Mouse (Mus musculus): ENCODE data around the gene Wdr59. TPM values are rescaled to one million over a fixed set of nuclear protein-coding genes. Genes with fewer than 3 reads are reported as not detected.
A peak's percentile ranks its signal among the peaks of the same experiment; 100 is the strongest.

The Wdr59 gene
- total RNA-seq (2021), result 10 to 100 TPM; 23.9 to 25.5 TPM

GRCm38 (mm10) chr8:111521713-111522429 is at the start of gene Wdr59:
TSS of gene Wdr59 (minus strand) at chr8:111522092.
- intact Hi-C loops (cut with DNase I), result no loop called here

GRCm38 (mm10) chr8:111571661-111572060 is 49.8 kb upstream of the Wdr59 start:
- intact Hi-C loops (cut with DNase I), result no loop called here
- DNase-seq, result no peak

More at GRCm38 (mm10) chr8:111521713-111522429, at the start of gene Wdr59:
- peak; percentile 98 for DNase-seq

- no peak for DNase-seq
- intact Hi-C loops (cut with DNase I), result no loop called here
Measured at GRCm38 (mm10) chr8:111570432-111570831, 48.5 kb upstream of the Wdr59 start.

GRCm38 (mm10) chr8:111569926-111570325 is 48.0 kb upstream of the Wdr59 start:
- DNase-seq, result no peak
- intact Hi-C loops (cut with DNase I), result no loop called here

- no peak for DNase-seq
- intact Hi-C loops (cut with DNase I), result no loop called here
Measured at GRCm38 (mm10) chr8:111568029-111568428, 46.1 kb upstream of the Wdr59 start.

- DNase-seq, result peak; percentile 44
- intact Hi-C loops (cut with DNase I), result no loop called here
Measured at GRCm38 (mm10) chr8:111567571-111567970, 45.7 kb upstream of the Wdr59 start.

- intact Hi-C loops (cut with DNase I), result no loop called here
Measured at GRCm38 (mm10) chr8:111566326-111566725, 44.4 kb upstream of the Wdr59 start.

GRCm38 (mm10) chr8:111565784-111566191 is 43.9 kb upstream of the Wdr59 start:
- no peak for DNase-seq
- intact Hi-C loops (cut with DNase I), result no loop called here

More at GRCm38 (mm10) chr8:111566326-111566725, 44.4 kb upstream of the Wdr59 start:
- DNase-seq, result no peak

- intact Hi-C loops (cut with DNase I), result no loop called here
- no peak for DNase-seq
Measured at GRCm38 (mm10) chr8:111564093-111564492, 42.2 kb upstream of the Wdr59 start.

- no peak for DNase-seq
- intact Hi-C loops (cut with DNase I), result no loop called here
Measured at GRCm38 (mm10) chr8:111563687-111564086, 41.8 kb upstream of the Wdr59 start.

- no peak for DNase-seq
- intact Hi-C loops (cut with DNase I), result no loop called here
Measured at GRCm38 (mm10) chr8:111563075-111563474, 41.2 kb upstream of the Wdr59 start.

- intact Hi-C loops (cut with DNase I), result no loop called here
- DNase-seq, result no peak
Measured at GRCm38 (mm10) chr8:111562274-111562803, 40.4 kb upstream of the Wdr59 start.

- intact Hi-C loops (cut with DNase I), result no loop called here
Measured at GRCm38 (mm10) chr8:111561824-111562223, 39.9 kb upstream of the Wdr59 start.

GRCm38 (mm10) chr8:111551511-111552130 is 29.7 kb upstream of the Wdr59 start:
- intact Hi-C loops (cut with DNase I), result no loop called here

More at GRCm38 (mm10) chr8:111561824-111562223, 39.9 kb upstream of the Wdr59 start:
- no peak for DNase-seq

GRCm38 (mm10) chr8:111550002-111550870 is 28.3 kb upstream of the Wdr59 start:
- no peak for DNase-seq
- intact Hi-C loops (cut with DNase I), result no loop called here

More at GRCm38 (mm10) chr8:111551511-111552130, 29.7 kb upstream of the Wdr59 start:
- no peak for DNase-seq

GRCm38 (mm10) chr8:111548201-111548600 is 26.3 kb upstream of the Wdr59 start:
- intact Hi-C loops (cut with DNase I), result no loop called here
- no peak for DNase-seq

- DNase-seq, result no peak
- intact Hi-C loops (cut with DNase I), result no loop called here
Measured at GRCm38 (mm10) chr8:111547144-111547543, 25.3 kb upstream of the Wdr59 start.

GRCm38 (mm10) chr8:111545406-111546156 is 23.7 kb upstream of the Wdr59 start:
- DNase-seq, result no peak
- intact Hi-C loops (cut with DNase I), result no loop called here

GRCm38 (mm10) chr8:111543712-111544380 is 22.0 kb upstream of the Wdr59 start:
- intact Hi-C loops (cut with DNase I), result no loop called here
- DNase-seq, result no peak
